8 mouse cellular contexts compared by ENCODE assay signal in the genomic region with DNA sequence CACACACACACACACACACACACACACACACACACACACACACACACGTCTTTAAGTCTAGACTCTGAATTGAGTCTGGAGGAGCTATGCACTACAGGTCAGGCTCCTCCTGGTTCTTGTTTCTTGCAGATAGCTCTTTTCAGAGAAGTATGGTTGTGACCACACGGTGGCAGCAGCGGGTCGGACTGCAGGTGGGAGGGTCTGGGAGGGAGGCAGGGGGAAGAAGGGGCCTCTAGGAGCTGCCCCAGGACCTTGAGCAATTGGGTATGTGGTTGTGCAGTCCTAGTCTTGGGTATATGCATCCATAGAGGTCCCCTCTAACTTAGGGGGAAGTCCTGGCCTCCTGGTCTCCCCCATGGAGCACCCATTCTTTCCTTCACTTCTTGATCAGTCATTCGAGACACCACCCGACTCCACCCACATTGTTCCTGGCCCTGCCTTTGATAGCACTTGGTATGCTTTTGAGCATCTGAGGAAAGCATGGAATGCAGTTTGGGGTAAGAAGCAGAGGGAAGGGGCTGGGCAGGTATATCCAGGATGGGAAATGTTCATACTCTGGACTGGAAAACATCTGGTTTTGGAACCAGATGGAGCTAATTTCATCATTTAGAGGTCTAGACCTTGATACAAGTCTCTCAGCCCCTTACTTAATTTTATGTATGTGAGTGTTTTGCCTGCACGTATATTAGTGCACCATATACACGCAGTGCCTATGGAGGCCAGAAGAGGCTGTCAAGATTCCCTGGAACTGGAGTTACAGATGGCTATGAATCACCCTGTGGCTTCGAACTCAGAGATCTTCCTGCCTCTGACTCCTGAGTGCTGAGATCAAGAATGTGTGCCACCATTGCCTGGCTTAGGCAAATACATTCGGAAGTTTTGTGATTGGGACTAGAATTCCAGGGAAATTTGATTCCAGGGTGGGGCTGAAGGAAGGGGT. TPM values are rescaled to one million over a fixed set of nuclear protein-coding genes. Genes with fewer than 3 reads are reported as not detected.
A peak's percentile ranks its signal among the peaks of the same experiment; 100 is the strongest.
DNase-seq lines count a peak whose midpoint lies in the region; ATAC-seq and TF ChIP-seq lines count a peak whose summit lies in the region.

No protein-coding gene starts in this region.

- H3K27me3 ChIP-seq in forebrain, embryonic 11.5 days (ENCODE audit: control insufficient read depth, insufficient read depth, low read length): no peaks in the 10 kb centered on the region; the same call in 1 of the 2 replicates
- no peaks in the 10 kb centered on the region for H3K27me3 ChIP-seq in forebrain, embryonic 13.5 days
- H3K27me3 ChIP-seq in forebrain, embryonic 15.5 days: no peaks in the 10 kb centered on the region
- no peaks in the 10 kb centered on the region for H3K27me3 ChIP-seq in kidney, adult 2 months (replicated peaks; ENCODE audit: control insufficient read depth, insufficient read depth, low read length)
- H3K27me3 ChIP-seq in liver, postnatal 0 days (ENCODE audit: insufficient read depth, low read length): no peaks in the 10 kb centered on the region

- peak; percentile 92 for DNase-seq in forebrain, embryonic 11.5 days (ENCODE audit: low spot score)
- DNase-seq in CD4-positive, CD25-positive, alpha-beta regulatory T cell, adult 2 months (ENCODE audit: low read depth, low spot score): peak; percentile 92
- DNase-seq in brain, embryonic 14.5 days (ENCODE audit: low read depth): peak; percentile 81
- DNase-seq in kidney, adult 2 months: peak; percentile 78
- DNase-seq in liver, postnatal 0 days: peak; percentile 89
- peak; percentile 58 to 81 for DNase-seq in spleen, adult 18-20 months

- TF ChIP-seq POLR2A in brain, embryonic 14.5 days (IDR thresholded peaks at IDR 0.05; ENCODE audit: borderline replicate concordance, extremely low read depth, insufficient read depth, insufficient read length, poor library complexity, severe bottlenecking): no peak
- no peak for TF ChIP-seq POLR2A in kidney, adult 2 months (IDR thresholded peaks at IDR 0.05; ENCODE audit: low read depth, low read length)

- ATAC-seq in forebrain, embryonic 11.5 days (replicated peaks; ENCODE audit: low FRiP score): no peak
- no peak for ATAC-seq in forebrain, embryonic 13.5 days
- 0 out of 2 replicates have a peak, but pooled peaks have one; percentile 16 for ATAC-seq in forebrain, embryonic 15.5 days (replicated peaks)
- no peak; the same call in 1 of the 2 replicates for ATAC-seq in liver, postnatal 0 days

- H3K9me3 ChIP-seq in forebrain, embryonic 11.5 days (ENCODE audit: control insufficient read depth, low read length): no peaks in the 10 kb centered on the region
- no peaks in the 10 kb centered on the region for H3K9me3 ChIP-seq in forebrain, embryonic 13.5 days (replicated peaks)
- H3K9me3 ChIP-seq in forebrain, embryonic 15.5 days: no peaks in the 10 kb centered on the region
- no peaks in the 10 kb centered on the region for H3K9me3 ChIP-seq in liver, postnatal 0 days (ENCODE audit: low read length)

- H3K36me3 ChIP-seq in forebrain, embryonic 11.5 days (ENCODE audit: control insufficient read depth, insufficient read depth, low read length): no peaks in the 10 kb centered on the region
- H3K36me3 ChIP-seq in forebrain, embryonic 13.5 days (ENCODE audit: poor library complexity, severe bottlenecking): peaks cover 8% of the 10 kb centered on the region; the same call in 1 of the 2 replicates
- no peaks in the 10 kb centered on the region for H3K36me3 ChIP-seq in forebrain, embryonic 15.5 days
- H3K36me3 ChIP-seq in kidney, adult 2 months (ENCODE audit: control insufficient read depth, insufficient read depth, low read length): no peaks in the 10 kb centered on the region
- H3K36me3 ChIP-seq in liver, postnatal 0 days (replicated peaks; ENCODE audit: insufficient read depth, low read length): no peaks in the 10 kb centered on the region

- H3K4me3 ChIP-seq in forebrain, embryonic 11.5 days (ENCODE audit: low read depth, low read length): no peak overlapping the region
- no peak overlapping the region for H3K4me3 ChIP-seq in forebrain, embryonic 13.5 days
- H3K4me3 ChIP-seq in forebrain, embryonic 15.5 days: no peak overlapping the region
- H3K4me3 ChIP-seq in kidney, adult 2 months (ENCODE audit: insufficient read depth, low read depth, low read length): no peak overlapping the region
- no peak overlapping the region for H3K4me3 ChIP-seq in liver, postnatal 0 days (ENCODE audit: low read depth, low read length)

- WGBS in forebrain, embryonic 11.5 days: 33% methylated on average over 10 of the region's 10 CpGs
- 33% methylated on average over 10 of the region's 10 CpGs for WGBS in forebrain, embryonic 13.5 days
- 38% methylated on average over 10 of the region's 10 CpGs for WGBS in forebrain, embryonic 15.5 days
- 32% methylated on average over 10 of the region's 10 CpGs for WGBS in kidney, adult 2 months
- 41% methylated on average over 10 of the region's 10 CpGs for WGBS in liver, postnatal 0 days (ENCODE audit: insufficient replicate concordance)

- no peaks in the 10 kb centered on the region for H3K4me1 ChIP-seq in forebrain, embryonic 11.5 days (replicated peaks; ENCODE audit: control insufficient read depth, insufficient read depth, low read length)
- H3K4me1 ChIP-seq in forebrain, embryonic 13.5 days: peaks cover 20% of the 10 kb centered on the region
- H3K4me1 ChIP-seq in forebrain, embryonic 15.5 days: peaks cover 16% of the 10 kb centered on the region
- no peaks in the 10 kb centered on the region; the same call in 1 of the 2 replicates for H3K4me1 ChIP-seq in kidney, adult 2 months (ENCODE audit: control insufficient read depth, insufficient read depth, low read length)
- H3K4me1 ChIP-seq in liver, postnatal 0 days (ENCODE audit: insufficient read depth): peaks cover 20% of the 10 kb centered on the region

- H3K9ac ChIP-seq in forebrain, embryonic 11.5 days (ENCODE audit: low read length): no peak overlapping the region
- H3K9ac ChIP-seq in forebrain, embryonic 13.5 days: no peak overlapping the region
- no peak overlapping the region for H3K9ac ChIP-seq in forebrain, embryonic 15.5 days (replicated peaks)
- H3K9ac ChIP-seq in liver, postnatal 0 days (replicated peaks): no peak overlapping the region

- TF ChIP-seq CTCF in brain, embryonic 14.5 days (IDR thresholded peaks at IDR 0.05; ENCODE audit: borderline replicate concordance, extremely low read depth, insufficient read depth, insufficient read length): peak; percentile 77
- TF ChIP-seq CTCF in kidney, adult 2 months (conservative IDR thresholded peaks at IDR 0.05; ENCODE audit: insufficient read depth, insufficient read length, low read depth, low read length): peak; percentile 81
- TF ChIP-seq CTCF in liver, postnatal 0 days (IDR thresholded peaks at IDR 0.05; ENCODE audit: low read depth): peak; percentile 91

- no peak for TF ChIP-seq EP300 in liver, postnatal 0 days (IDR thresholded peaks at IDR 0.05; ENCODE audit: low read depth)

- no peak overlapping the region for H3K4me2 ChIP-seq in forebrain, embryonic 11.5 days (ENCODE audit: low read depth, low read length, severe bottlenecking)
- no peak overlapping the region for H3K4me2 ChIP-seq in forebrain, embryonic 13.5 days
- no peak overlapping the region for H3K4me2 ChIP-seq in forebrain, embryonic 15.5 days (replicated peaks)
- H3K4me2 ChIP-seq in liver, postnatal 0 days (ENCODE audit: low read depth, low read length): peak overlapping the region; percentile 31; the same call in 1 of the 2 replicates

- H3K27ac ChIP-seq in forebrain, embryonic 11.5 days (ENCODE audit: low read depth, low read length): no peak overlapping the region
- H3K27ac ChIP-seq in forebrain, embryonic 13.5 days: no peak overlapping the region
- H3K27ac ChIP-seq in forebrain, embryonic 15.5 days (replicated peaks): no peak overlapping the region
- H3K27ac ChIP-seq in kidney, adult 2 months (ENCODE audit: insufficient read depth, low read depth, low read length): no peak overlapping the region
- H3K27ac ChIP-seq in liver, postnatal 0 days (ENCODE audit: low read depth): no peak overlapping the region

RNA-seq across cellular contexts. Expression of gene Pmvk, which starts 2.7 kb away (rescaled TPM):
- 62.5 and 71.1 TPM in 2 replicates for polyA plus RNA-seq in forebrain, embryonic 11.5 days (2014; fragmentation: Nextera tagmentation; extraction: Ambion mirVana)
- polyA plus RNA-seq in forebrain, embryonic 13.5 days (2015; fragmentation: Nextera tagmentation; extraction: Ambion mirVana): 73.3 and 75.0 TPM in 2 replicates
- polyA plus RNA-seq in brain, embryonic 14.5 days (2012; rRNA removed): 72.2 and 86.3 TPM in 2 replicates
- 80.2 and 80.9 TPM in 2 replicates for polyA plus RNA-seq in forebrain, embryonic 15.5 days (2015; fragmentation: Nextera tagmentation; extraction: Ambion mirVana)
- polyA plus RNA-seq in kidney, adult 2 months (2012; rRNA removed): 20.6 and 27.2 TPM in 2 replicates
- 13.4 and 13.8 TPM in 2 replicates for polyA plus RNA-seq in liver, postnatal 0 days (2015; fragmentation: Nextera tagmentation; extraction: Ambion mirVana)

RNA-seq across cellular contexts. Expression of gene Pbxip1, which starts 20.5 kb away (rescaled TPM):
- polyA plus RNA-seq in forebrain, embryonic 11.5 days (2014; fragmentation: Nextera tagmentation; extraction: Ambion mirVana): 9.1 and 10.0 TPM in 2 replicates
- polyA plus RNA-seq in forebrain, embryonic 13.5 days (2015; fragmentation: Nextera tagmentation; extraction: Ambion mirVana): 10.2 TPM in 2 replicates
- 9.5 and 13.6 TPM in 2 replicates for polyA plus RNA-seq in brain, embryonic 14.5 days (2012; rRNA removed)
- polyA plus RNA-seq in forebrain, embryonic 15.5 days (2015; fragmentation: Nextera tagmentation; extraction: Ambion mirVana): 12.1 and 15.1 TPM in 2 replicates
- polyA plus RNA-seq in kidney, adult 2 months (2012; rRNA removed): 60.5 and 61.3 TPM in 2 replicates
- polyA plus RNA-seq in liver, postnatal 0 days (2015; fragmentation: Nextera tagmentation; extraction: Ambion mirVana): 9.4 and 9.8 TPM in 2 replicates

RNA-seq across cellular contexts. Expression of gene Pygo2, which starts 27.0 kb away (rescaled TPM):
- 53.9 and 60.6 TPM in 2 replicates for polyA plus RNA-seq in forebrain, embryonic 11.5 days (2014; fragmentation: Nextera tagmentation; extraction: Ambion mirVana)
- polyA plus RNA-seq in forebrain, embryonic 13.5 days (2015; fragmentation: Nextera tagmentation; extraction: Ambion mirVana): 30.4 and 32.4 TPM in 2 replicates
- polyA plus RNA-seq in brain, embryonic 14.5 days (2012; rRNA removed): 71.6 and 90.9 TPM in 2 replicates
- 39.4 and 41.5 TPM in 2 replicates for polyA plus RNA-seq in forebrain, embryonic 15.5 days (2015; fragmentation: Nextera tagmentation; extraction: Ambion mirVana)
- 26.2 and 45.6 TPM in 2 replicates for polyA plus RNA-seq in kidney, adult 2 months (2012; rRNA removed)
- polyA plus RNA-seq in liver, postnatal 0 days (2015; fragmentation: Nextera tagmentation; extraction: Ambion mirVana): 5.9 and 6.9 TPM in 2 replicates

RNA-seq across cellular contexts. Expression of gene Shc1, which starts 38.8 kb away (rescaled TPM):
- 30.9 and 31.6 TPM in 2 replicates for polyA plus RNA-seq in forebrain, embryonic 11.5 days (2014; fragmentation: Nextera tagmentation; extraction: Ambion mirVana)
- polyA plus RNA-seq in forebrain, embryonic 13.5 days (2015; fragmentation: Nextera tagmentation; extraction: Ambion mirVana): 15.9 and 16.7 TPM in 2 replicates
- 29.5 and 30.2 TPM in 2 replicates for polyA plus RNA-seq in brain, embryonic 14.5 days (2012; rRNA removed)
- polyA plus RNA-seq in forebrain, embryonic 15.5 days (2015; fragmentation: Nextera tagmentation; extraction: Ambion mirVana): 14.3 and 15.8 TPM in 2 replicates
- 53.2 and 57.2 TPM in 2 replicates for polyA plus RNA-seq in kidney, adult 2 months (2012; rRNA removed)
- 23.8 and 24.7 TPM in 2 replicates for polyA plus RNA-seq in liver, postnatal 0 days (2015; fragmentation: Nextera tagmentation; extraction: Ambion mirVana)

RNA-seq across cellular contexts. Expression of gene Cks1b, which starts 38.8 kb away (rescaled TPM):
- 491 and 495 TPM in 2 replicates for polyA plus RNA-seq in forebrain, embryonic 11.5 days (2014; fragmentation: Nextera tagmentation; extraction: Ambion mirVana)
- 352 TPM in 2 replicates for polyA plus RNA-seq in forebrain, embryonic 13.5 days (2015; fragmentation: Nextera tagmentation; extraction: Ambion mirVana)
- polyA plus RNA-seq in brain, embryonic 14.5 days (2012; rRNA removed): 79.8 and 129 TPM in 2 replicates
- polyA plus RNA-seq in forebrain, embryonic 15.5 days (2015; fragmentation: Nextera tagmentation; extraction: Ambion mirVana): 165 and 196 TPM in 2 replicates
- polyA plus RNA-seq in kidney, adult 2 months (2012; rRNA removed): 6.8 and 7.3 TPM in 2 replicates
- polyA plus RNA-seq in liver, postnatal 0 days (2015; fragmentation: Nextera tagmentation; extraction: Ambion mirVana): 130 and 141 TPM in 2 replicates
